Mouse (Mus musculus) midbrain, postnatal 0 days (tissue): ENCODE data around the gene Cdk17. TPM values are rescaled to one million over a fixed set of nuclear protein-coding genes. Genes with fewer than 3 reads are reported as not detected.

Experiments used
- ATAC-seq: fragments of 200-750 bp; cut with Nextera tagmentation; 2 replicates; pipeline ENCODE4 v1.8.0; 2017; ENCODE audit warnings: moderate number of reproducible peaks, mild to moderate bottlenecking, moderate TSS enrichment, moderate library complexity; ENCODE audit not compliant: low FRiP score
- DNase-seq: peaks from one replicate; pipeline ENCODE4 v3.0.0-alpha.2; 2015; ENCODE audit warnings: low spot score
- H3K27ac ChIP-seq: fragments of 300-500 bp; sonication (generic); 2 replicates; pipeline ENCODE4 v1.5.1; 2014; ENCODE audit warnings: low read depth, mild to moderate bottlenecking, low read length, mixed read lengths
- H3K27me3 ChIP-seq: fragments of 300-500 bp; sonication (generic); 2 replicates; pipeline ENCODE4 v1.6.1; 2014; ENCODE audit warnings: low read length, control low read depth, mixed read lengths; ENCODE audit not compliant: insufficient read depth
- H3K36me3 ChIP-seq: fragments of 300-500 bp; sonication (generic); 2 replicates; pipeline ENCODE4 v1.6.1; 2014; ENCODE audit warnings: low read length, control low read depth, mixed read lengths; ENCODE audit not compliant: insufficient read depth
- H3K4me1 ChIP-seq: fragments of 300-500 bp; sonication (generic); 2 replicates; pipeline ENCODE4 v1.6.1; 2014; ENCODE audit warnings: mild to moderate bottlenecking, control low read depth, antibody characterized with exemption, low read length, mixed read lengths; ENCODE audit not compliant: insufficient read depth
- H3K4me2 ChIP-seq: fragments of 300-500 bp; sonication (generic); 2 replicates; pipeline ENCODE4 v1.6.1; 2014; ENCODE audit warnings: low read depth, mild to moderate bottlenecking, low read length, mixed read lengths; ENCODE audit not compliant: poor library complexity, severe bottlenecking
- H3K4me3 ChIP-seq: fragments of 300-500 bp; sonication (generic); 2 replicates; pipeline ENCODE4 v1.5.1; 2014; ENCODE audit warnings: low read depth, mild to moderate bottlenecking, low read length, moderate library complexity
- H3K9ac ChIP-seq: fragments of 300-500 bp; sonication (generic); replicated peaks from 2 replicates; pipeline ENCODE4 v1.6.1; 2014; ENCODE audit warnings: mild to moderate bottlenecking, low read length, moderate library complexity, mixed read lengths; ENCODE audit not compliant: poor library complexity, severe bottlenecking
- H3K9me3 ChIP-seq: fragments of 300-500 bp; sonication (generic); 2 replicates; pipeline ENCODE4 v1.6.1; 2016; ENCODE audit warnings: low read length, control low read depth
- CTCF ChIP-seq: IDR thresholded peaks from 2 replicates; pipeline ENCODE4 v1.5.1; 2016; ENCODE audit warnings: antibody characterized with exemption, mild to moderate bottlenecking
- WGBS: fragments of 180-500 bp; shearing (Covaris S2); extraction: QIAGEN DNeasy Blood & Tissue Kit; methylation state at CpG from one replicate; pipeline ENCODE4 v1.1.7; 2014; 5-methylcytosine and 5-hydroxymethylcytosine counted together
- polyA plus RNA-seq: library from polyadenylated mRNA; unstranded; fragments of >200 nt; fragmentation: Nextera tagmentation; extraction: Ambion mirVana; gene quantifications from 2 replicates; pipeline ENCODE4 v1.2.1, GENCODE M21; 2015
- total RNA-seq: library from RNA; depleted of rRNA; stranded (reverse); fragments of >200 nt; gene quantifications from 2 replicates; pipeline ENCODE4 v1.2.3, GENCODE M21; 2014

Gene Cdk17
- total and polyA plus RNA-seq, 2 experiments from 2014 or later: 34.3 to 91.1 TPM

DNA sequence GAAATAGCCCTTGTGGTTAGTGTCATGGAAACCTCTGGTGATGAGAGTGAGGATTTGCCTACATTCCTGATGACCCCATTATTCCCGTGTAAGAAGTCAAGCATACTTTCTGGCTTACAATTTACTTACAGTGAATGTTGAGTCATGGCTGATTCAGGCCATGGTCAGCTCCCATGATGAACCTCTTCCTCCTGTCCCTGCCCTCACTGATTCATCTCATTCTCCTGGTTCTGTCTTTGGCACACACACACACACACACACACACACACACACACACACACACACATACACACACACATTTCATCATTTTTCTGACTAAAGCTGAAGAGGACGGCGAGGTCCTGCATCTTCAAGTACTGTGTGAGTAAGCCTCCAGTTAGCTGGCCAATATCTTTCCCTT lies 21.9 kb upstream of the Cdk17 start:
- no peak overlapping the region for H3K4me3 ChIP-seq
- ATAC-seq (no peak), DNase-seq (no peak)
- H3K9me3 ChIP-seq: no peaks in the 10 kb centered on the region
- H3K27me3 ChIP-seq: no peaks in the 10 kb centered on the region
- H3K36me3 ChIP-seq: no peaks in the 10 kb centered on the region
- H3K4me1 ChIP-seq: no peaks in the 10 kb centered on the region
- H3K27ac ChIP-seq: no peak overlapping the region
- no peak overlapping the region for H3K4me2 ChIP-seq
- TF ChIP-seq CTCF: no peak
- no peak overlapping the region for H3K9ac ChIP-seq
- 80% methylated on average over 3 of the region's 3 CpGs for WGBS

DNA sequence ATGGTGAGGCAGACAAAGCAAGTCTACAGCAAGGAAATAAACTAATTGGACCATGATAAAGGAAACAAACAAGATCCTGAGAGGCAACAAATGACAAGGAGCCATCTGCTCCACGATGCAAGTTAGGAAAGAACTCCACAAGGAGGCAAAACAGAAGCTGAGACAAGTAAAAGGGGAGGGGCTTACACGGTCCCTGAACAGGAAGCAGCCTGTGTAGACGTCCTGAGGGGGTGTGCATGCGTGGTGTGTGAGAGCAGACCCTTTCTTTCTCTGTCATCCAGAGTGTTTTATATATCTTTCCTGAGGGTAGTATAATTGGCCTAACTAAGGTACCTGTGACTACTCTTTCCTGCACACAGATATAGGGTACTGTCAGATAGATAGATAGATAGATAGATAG lies 19.9 kb upstream of the Cdk17 start:
- Histone ChIP-seq H3K9ac (no peak overlapping the region), H3K4me2 (no peak overlapping the region), H3K9me3 (no peaks in the 10 kb centered on the region), H3K27me3 (no peaks in the 10 kb centered on the region), H3K4me3 (no peak overlapping the region), H3K4me1 (no peaks in the 10 kb centered on the region), H3K36me3 (no peaks in the 10 kb centered on the region), H3K27ac (no peak overlapping the region)
- ATAC-seq (no peak), DNase-seq (no peak)
- WGBS: 67% methylated on average over 4 of the region's 4 CpGs
- TF ChIP-seq CTCF: no peak

DNA sequence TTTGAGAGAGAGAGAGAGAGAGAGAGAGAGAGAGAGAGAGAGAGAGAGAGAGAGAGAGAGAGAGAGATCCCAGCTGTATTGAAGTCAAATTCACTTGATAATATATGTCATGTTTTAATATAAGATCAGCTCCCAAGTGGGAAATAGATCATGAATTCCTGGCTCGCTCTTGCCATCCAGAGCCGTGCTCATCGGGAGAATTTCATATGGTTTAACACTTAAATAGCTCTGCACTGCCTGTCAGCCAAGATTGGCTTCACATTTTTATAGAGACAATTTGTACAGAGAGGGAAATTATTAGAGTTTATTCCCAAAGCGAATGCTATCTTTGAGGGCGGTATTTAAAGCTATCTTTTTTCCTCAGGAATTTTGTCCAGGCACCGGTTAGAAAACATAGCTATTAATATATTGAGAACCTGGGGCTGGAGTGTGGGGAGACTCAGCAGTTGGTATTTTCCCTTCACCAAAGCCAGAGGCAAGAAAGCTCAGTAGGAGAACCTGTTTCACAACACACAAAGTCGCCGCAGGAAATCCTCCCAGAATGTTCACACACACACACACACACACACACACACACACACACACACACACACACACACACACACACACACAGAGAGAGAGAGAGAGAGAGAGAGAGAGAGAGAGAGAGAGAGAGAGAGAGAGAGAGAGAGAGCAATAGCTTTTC lies 17.9 kb upstream of the Cdk17 start:
- Histone ChIP-seq H3K36me3 (no peaks in the 10 kb centered on the region), H3K27me3 (no peaks in the 10 kb centered on the region), H3K4me1 (no peaks in the 10 kb centered on the region), H3K4me2 (peak overlapping the region; percentile 40), H3K9ac (no peak overlapping the region), H3K27ac (no peak overlapping the region), H3K9me3 (no peaks in the 10 kb centered on the region), H3K4me3 (no peak overlapping the region)
- no peak for DNase-seq
- no peak for TF ChIP-seq CTCF
- no peak for ATAC-seq
- 24% methylated on average over 8 of the region's 8 CpGs for WGBS

DNA sequence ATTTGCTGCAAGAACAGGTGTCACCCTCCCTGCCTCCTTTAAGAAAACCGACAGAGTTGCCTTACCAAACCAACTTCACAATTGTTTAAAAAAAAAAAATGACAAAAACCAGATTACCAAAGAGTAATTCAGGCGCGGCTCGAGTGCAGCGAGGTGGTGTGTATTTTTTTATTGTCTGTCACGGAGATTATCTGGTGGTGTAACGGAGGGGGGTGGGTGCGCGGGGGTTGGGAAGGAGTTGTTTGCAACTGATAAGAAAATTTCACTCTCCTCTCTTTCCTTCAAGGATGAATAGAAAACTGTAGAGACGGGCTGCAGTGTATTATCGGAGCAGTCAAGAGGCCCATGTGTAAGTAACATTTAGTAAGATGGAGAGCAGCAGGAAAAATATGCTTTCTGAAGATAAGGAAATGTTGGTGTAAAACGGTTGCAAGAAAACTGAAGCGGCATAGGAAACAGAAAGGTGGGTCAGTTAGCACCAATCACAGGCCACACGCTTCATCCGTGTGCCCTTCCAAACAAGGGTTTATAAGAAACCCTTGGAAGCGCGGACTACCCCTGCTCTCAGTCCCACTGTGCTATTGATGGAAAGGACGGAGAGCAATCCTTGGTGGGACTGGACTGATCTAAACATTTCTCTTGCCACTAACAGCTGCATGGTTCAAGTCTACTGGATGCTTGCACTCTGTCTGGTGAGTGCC lies 17.2 kb upstream of the Cdk17 start:
- peak overlapping the region; percentile 40 for H3K4me2 ChIP-seq
- H3K36me3 ChIP-seq: no peaks in the 10 kb centered on the region
- H3K4me1 ChIP-seq: no peaks in the 10 kb centered on the region
- no peak overlapping the region for H3K27ac ChIP-seq
- TF ChIP-seq CTCF: no peak
- no peaks in the 10 kb centered on the region for H3K9me3 ChIP-seq
- ATAC-seq (no peak), DNase-seq (no peak)
- H3K27me3 ChIP-seq: no peaks in the 10 kb centered on the region
- peak overlapping the region; percentile 0; the same call in 1 of the 2 replicates for H3K4me3 ChIP-seq
- H3K9ac ChIP-seq: no peak overlapping the region
- WGBS: 26% methylated on average over 18 of the region's 18 CpGs

DNA sequence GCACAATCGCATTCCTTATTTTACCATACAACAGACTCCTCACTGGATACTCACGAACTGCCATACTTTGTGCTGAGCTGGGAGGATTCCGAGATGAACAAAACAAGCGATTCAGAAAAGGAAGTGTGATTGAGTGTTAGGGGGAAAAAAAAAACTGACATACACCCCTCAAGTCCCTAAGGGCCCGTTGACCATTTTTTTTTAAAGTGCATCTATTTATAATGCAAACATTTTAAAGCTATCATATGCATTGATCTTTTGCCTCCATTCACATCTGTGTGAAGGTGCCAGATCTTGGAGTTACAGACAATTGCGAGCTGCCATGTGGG lies 16.7 kb upstream of the Cdk17 start:
- Histone ChIP-seq H3K36me3 (no peaks in the 10 kb centered on the region), H3K27me3 (no peaks in the 10 kb centered on the region), H3K9me3 (no peaks in the 10 kb centered on the region), H3K27ac (no peak overlapping the region), H3K9ac (no peak overlapping the region), H3K4me2 (no peak overlapping the region), H3K4me3 (no peak overlapping the region), H3K4me1 (no peaks in the 10 kb centered on the region)
- no peak for ATAC-seq
- 74% methylated on average over 6 of the region's 6 CpGs for WGBS
- DNase-seq: no peak
- no peak for TF ChIP-seq CTCF

DNA sequence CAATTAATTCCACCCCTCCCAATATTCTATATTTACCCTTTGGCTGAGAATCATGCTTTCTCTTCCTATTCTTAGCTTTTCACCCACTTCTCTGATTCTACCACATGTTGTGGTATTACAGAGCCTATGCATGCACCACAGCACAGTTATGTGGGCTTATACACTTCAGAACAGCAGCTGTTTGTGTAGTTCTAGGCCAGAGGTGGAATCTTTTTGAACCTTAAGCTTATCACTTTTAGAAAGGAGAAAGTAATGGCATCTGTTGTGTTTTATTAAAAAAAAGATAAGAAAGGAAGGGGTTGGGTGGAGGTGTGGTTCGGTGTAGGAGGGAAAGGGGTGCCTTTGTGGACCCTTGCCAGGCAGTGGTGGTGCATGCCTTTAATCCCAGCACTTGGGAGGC lies 16.1 kb upstream of the Cdk17 start:
- H3K9me3 ChIP-seq: no peaks in the 10 kb centered on the region
- 100% methylated on average over 1 of the region's 1 CpGs for WGBS
- no peak overlapping the region for H3K4me3 ChIP-seq
- no peak for TF ChIP-seq CTCF
- H3K4me2 ChIP-seq: no peak overlapping the region
- no peaks in the 10 kb centered on the region for H3K4me1 ChIP-seq
- H3K27me3 ChIP-seq: no peaks in the 10 kb centered on the region
- no peak overlapping the region for H3K27ac ChIP-seq
- DNase-seq: no peak
- H3K9ac ChIP-seq: no peak overlapping the region
- no peak for ATAC-seq
- H3K36me3 ChIP-seq: no peaks in the 10 kb centered on the region
